Mouse (Mus musculus) retina, embryonic 14.5 days (tissue): Measurements from ENCODE around the gene Il1r2.

Experiments used
- DNase-seq: peaks from one replicate; pipeline ENCODE4 v3.0.0-alpha.2; 2015; ENCODE audit warnings: low spot score

The Il1r2 gene

DNA sequence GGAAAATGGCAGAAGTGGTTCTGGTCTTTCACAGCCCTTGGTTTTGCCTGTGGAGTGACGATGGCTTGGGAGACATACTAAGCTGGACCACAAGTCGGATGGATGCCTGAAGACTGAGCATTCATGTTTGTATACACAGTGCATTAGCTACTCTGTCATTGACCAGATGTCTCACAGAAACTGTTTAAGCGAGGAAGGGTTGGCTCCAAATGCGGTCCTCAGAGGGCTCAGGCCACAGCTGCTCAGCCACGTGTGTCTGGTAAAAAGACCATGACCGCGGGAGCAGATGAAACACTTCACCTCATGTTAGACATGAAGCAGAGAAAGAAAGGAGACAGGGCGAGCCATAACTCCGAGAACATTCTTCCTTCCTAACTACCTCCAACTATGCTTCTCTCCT, 12.5 kb upstream of the Il1r2 start:
- DNase-seq = no peak

DNA sequence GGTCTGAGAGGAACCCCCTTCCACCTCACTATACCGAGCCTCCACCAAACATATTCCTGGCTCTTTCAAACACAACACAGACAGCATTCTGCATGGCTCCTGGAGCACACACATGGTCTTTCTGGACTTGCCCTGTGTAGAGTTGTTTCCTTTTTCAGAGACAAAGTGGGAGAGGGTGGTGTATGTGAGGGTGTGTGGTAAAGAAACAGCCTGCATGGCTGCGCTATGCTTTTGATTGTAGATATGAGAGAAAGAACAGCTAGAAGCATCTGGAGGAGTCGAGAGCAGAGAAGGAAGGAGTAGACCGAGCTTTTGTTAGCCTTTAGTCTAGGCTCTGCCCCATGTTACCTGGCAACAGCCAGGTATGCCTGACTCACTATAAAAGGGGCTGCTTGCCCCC, 10.5 kb upstream of the Il1r2 start:
- DNase-seq = no peak

DNA sequence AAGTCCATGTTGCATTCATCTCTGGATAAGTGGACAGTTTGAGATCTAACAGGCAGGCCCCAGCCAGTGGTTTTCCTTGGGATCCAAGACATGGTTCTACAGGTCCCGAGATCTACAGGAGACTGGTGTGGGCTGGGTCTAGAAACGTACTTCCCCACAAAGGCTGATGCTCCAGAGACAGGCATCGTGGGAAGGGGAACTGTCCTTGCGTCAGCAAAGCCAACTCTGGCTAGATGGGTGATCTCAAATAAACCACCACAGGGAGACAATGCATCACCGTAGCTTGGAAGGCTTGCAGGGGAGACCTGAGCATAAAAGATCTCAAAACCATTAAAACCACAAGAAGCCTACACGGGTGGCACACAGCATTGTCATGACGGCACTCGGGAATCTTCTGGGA, 9.4 kb upstream of the Il1r2 start:
- no peak for DNase-seq

DNA sequence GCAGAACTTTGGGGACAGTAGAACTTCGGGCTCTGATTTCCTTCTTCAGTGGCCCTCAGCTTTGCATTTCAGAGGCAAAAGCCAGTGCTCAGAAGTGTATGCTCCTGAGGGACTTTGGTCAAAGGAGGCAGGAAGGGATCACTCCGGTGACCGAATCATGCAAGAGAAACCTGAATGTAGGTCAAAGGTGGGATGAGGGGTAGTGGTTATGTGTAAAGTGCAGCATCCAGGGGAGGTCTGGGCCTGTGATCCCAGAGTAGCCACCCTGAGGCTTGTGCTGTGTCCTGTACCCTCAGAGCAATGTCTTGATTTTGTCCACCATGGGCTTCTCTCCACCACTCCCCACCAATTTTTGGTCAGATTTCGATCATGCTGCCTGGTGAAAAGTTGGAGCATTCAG, 1.3 kb upstream of the Il1r2 start:
- DNase-seq = no peak

DNA sequence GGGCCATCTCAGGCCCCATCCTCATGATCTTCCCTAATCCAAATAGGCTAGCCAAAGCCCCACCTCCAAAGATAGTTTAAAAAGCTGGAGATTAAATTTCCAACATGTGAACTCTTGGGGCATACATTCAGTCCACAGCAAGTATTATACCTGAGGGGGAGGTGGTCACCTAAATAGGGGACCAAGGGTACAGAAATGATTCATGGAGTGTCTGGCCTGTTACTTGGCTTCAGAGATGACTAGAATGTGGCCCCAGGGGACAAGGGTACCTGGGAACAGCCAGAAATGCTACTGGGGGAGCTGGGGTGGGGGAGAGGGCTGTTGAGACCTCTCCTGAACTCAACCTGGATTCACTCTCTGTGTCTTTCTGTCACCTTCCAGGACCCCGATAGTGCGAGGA, 3.4 kb downstream of the Il1r2 start:
- no peak for DNase-seq

DNA sequence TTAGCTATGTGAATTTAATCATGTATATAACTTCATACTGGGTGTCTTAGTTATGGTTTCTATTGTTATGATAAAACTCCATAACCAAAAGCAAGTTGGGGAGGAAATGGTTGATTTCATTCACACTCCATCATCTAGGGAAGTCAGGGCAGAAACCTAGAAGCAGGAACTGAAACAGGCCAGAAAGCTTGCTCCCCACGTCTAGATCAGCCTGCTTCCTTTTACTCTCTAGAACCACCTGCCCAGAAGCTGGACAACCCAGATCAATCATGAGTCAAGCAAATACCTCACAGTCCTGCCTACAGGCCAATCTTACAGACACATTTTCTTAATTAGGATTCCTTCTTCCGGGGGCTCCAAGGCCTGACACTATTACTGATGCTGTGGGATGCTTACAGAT, 7.2 kb downstream of the Il1r2 start:
- DNase-seq = no peak

DNA sequence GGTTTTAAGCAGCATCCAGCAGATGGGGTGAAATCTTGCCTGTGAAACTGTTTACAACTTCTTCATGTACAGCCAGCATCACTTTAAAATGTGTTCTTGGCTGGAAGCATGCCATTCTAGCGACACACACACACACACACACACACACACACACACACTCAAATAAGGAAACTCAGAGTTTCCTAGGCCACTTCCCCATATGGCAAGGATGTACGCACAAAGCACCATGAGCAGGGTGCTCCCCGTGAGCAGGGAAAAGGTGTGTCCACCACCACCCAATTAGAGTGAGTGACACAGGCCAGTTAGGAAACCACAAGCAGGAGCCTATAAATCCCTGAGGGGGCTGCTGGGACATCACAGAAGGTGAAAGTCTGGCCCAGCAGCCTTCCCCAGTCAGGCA, 10.5 kb downstream of the Il1r2 start:
- DNase-seq = no peak

DNA sequence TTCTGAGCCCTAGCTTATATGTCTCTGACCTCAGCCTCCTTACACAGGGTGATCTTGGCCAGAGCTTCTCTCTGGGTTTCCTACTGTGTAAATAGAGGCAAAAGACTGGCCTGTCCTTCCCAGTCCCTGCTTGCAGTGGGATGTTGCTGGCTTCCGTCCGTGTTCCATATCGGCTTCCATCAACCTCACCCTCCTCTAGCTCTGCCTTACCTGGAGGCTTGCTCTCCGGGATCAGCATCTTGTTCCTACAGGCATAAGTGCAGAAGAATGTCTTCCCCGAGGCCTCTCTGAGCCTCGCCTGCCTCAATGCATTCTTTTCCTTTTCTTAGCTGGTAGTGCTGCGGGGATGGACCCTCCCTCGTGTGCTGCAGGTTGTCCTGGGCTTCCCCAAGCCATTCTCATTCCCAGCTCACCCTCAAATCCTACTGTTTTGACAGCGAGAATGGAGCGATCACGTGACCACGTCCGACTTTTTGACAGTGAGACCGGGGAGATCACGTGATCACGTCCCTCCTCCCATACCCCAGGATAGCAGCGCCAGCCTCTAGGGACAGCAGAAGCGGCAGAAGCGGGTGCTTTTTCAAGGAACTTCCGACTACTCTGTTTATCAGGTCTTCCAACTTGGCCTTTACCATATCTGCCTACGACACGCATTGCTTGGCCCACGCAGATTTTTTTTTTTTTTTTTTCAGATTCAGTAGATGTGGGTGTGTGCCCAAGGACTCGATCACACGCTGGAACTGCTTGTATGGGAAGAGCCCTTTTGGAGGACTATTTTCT, 11.7 kb downstream of the Il1r2 start:
- DNase-seq = peak; percentile 84

DNA sequence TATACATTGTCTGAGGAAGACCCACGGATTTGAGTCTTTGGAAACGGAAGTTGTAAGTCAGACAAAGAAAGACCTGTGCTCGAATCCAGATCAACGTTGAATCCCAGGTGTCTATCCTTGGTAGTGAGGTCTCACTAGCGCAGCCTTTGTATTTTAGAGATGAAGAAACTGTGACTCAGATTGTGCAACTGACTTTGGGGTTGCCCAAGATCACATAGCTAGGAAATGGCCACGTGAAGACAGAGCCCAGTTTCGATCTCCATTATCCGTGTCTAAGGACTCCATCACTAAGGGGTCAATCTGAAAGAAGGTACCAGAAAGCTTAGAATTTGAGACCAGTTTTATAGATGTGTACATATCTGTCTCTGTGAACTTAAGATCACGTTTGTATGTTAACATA, 17.3 kb downstream of the Il1r2 start:
- DNase-seq = no peak

DNA sequence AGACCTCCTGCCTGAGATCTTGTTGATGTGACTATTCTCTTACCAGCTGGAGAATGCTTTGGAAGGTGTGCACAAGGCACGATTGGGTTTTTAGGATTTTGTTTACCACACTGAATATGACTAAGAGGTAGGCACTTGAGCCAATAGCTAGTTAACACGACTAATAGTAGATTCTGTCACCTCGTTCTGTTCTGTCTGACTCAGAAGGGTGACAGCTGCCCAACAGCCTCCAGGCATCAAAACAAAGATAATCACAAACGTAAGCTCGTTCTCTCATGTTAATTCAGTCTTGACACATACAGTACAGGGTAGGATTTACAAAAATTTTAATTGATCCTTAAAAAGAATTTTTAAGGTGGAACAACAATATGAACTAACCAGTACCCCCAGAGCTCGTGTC, 18.7 kb downstream of the Il1r2 start:
- no peak for DNase-seq

DNA sequence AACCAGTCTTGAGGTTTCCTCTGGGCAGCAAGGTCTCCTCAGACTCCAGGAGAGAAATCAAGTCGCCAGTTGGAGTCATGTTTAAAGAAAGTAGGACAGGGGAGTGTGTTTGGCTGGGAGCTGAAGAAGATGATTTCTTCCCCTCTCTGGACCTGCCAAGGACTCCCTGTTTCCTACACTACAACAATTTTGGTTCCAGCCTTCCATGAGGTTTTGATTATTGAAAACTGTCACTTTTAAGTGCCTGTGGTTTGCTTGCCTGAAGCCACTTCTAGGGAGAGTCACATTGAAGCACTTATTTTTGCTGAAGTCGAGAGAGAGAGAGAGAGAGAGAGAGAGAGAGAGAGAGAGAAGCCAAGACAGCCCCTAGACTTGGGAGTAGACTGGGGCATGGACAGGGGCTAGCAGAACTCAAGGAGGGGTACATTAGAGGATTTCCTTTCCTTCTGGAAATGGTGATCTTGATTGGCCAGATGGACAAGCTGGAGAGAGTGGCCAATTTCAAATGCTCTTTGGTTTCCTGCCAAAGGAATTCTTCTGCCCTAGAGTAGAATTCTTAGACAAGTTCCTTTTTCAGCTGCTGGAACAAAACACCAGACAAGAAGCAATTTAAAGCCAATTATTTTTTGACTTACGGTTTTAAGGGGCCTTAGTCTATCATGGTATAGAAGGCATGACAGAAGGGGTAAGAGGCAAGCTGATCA, 20.9 kb downstream of the Il1r2 start:
- no peak for DNase-seq

DNA sequence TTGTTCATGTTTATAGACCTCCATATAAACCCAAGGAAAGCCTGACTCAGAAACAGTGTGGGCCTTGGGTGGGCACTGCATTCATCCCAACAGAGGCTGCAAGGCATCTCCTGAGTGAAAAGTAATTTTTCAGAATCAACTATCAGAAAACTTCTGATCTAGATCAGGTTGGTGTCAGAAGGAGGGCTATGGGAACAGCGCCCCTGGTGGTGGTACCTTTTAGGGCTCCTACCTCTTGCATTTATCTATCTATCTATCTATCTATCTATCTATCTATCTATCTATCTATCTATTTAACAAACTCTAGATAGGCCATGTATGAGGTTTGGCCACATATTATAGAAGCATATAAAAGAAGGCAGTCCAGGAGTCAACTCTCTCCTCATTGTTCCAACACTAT, 21.7 kb downstream of the Il1r2 start:
- DNase-seq = no peak

DNA sequence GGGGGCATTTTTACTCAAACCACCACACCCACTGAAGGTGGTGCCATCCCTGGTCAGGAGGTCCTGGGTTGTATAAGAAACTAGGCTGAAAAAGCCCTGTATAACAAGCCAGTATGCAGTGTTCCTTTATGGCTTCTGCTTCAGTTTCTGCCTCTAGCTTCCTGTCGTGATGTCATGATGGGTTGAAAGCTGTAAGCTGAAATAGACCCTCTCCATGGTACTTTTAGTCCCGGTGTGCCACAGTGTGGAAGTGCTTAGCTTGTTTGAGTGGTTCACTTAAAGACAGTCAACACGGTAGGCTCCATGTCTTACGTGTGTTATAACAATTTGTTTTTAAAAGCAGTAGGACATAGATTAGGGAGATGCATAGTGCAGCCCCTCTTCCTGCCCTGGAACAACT, 32.4 kb downstream of the Il1r2 start:
- no peak for DNase-seq

DNA sequence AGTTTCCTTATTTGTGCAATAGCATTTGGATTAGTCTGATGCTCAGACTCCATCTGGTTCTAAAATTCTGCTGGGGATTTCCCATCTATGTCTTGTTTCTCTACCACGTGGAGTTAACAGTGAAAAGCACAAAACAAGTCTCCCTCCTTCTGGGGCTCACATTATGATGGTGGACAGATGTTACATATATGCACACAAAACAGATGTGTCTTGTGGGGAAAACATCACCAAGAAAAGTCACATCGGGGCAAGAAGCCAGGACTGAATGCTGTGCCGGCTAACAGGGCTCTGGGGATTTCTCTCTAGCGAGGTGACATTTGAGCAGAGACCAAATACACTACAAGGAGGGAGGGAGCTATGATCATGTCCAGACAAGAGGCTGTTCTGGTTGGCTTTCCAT, 32.8 kb downstream of the Il1r2 start:
- no peak for DNase-seq

DNA sequence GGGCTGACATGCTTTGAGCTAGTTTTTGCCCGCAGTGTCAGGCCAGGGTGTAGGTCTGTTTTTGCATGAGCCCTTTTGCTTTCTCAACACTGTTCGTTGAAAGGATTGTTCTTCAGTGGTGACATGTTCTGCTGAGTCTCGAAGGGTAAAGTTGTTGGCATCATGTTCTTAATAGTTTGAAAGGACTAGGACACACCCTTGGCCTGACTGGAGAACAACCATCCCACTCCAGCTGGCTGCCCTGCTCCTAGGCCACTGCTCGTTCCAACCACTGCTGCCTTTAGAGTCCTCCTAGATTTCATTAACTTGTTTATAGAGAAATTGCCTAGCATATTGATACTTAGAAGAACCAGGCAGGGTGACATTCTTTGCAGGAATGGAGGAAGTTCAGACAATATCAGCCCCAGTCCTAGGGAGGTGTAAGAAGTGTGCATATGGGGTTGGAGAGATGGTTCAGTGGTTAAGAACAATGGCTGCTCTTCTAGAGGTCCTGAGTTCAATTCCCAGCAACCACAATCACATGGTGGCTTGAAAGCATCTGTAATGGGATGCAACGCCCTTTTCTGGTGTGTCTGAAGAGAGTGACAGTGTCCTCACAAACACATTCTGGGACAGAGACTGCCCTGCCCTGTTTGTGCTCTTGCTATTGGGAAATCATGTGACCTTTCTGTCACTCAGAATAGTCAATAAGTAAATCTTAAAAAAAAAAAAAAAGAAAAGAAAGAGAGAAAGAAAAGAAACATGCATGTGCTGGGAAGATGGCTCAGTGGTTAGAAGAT, 34.3 kb downstream of the Il1r2 start:
- no peak for DNase-seq

DNA sequence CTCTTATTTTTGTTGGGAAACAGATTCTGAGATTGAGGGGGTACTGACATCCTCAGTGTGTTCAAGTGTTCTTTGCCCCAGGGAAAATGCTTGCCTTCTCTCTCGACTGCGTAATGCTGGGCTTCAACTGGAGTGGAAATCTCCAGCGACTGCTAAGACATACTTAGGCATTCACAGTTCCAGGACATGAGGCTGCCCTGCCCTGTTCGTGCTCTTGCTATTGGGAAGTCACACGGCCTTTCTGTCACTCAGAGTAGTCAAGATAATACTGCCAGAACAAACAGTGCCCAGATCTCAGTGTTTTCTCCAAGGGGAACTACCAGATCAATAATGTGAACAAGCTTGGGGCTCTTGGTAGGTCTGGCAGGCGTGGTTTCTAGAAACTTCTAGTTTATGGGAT, 35.9 kb downstream of the Il1r2 start:
- DNase-seq = no peak

DNA sequence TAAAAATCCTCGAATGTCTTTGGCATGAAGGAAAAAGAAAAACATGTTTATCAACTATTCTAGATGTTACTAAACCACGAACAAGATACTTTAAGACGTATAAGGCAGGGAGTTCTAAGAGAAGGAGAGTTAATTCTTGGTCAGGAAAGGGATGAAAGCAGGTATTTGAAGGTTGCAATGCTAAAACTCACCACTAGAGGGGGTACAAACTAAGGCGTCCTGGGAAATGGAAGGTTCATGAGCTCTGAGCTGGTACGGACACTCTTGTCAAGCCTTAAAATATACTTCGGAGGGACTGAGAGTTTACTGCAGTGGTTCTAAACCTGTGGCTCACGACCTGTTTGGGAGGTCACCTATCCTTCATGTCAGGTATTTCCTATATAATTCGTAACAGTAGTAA, 41.4 kb downstream of the Il1r2 start:
- DNase-seq = peak; percentile 79

DNA sequence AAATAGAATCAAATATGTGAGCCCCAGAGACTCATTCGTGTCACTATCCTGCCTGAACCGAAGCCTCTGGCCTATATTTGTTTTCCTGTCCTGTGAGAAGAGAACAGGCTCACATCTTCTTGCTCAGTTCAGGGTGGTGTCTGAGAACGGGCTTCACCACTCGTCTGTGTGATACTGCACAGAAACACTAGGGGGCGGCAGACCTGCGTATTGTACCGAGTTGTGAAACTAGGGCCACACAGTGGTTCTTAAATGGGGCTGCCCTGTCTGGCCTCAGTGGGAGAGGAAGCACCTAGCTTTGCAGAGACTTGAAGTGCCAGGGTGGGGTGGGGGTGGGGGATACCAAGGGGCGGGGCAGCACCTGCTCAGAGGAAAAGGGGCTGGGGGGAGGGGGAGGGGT, 42.5 kb downstream of the Il1r2 start:
- DNase-seq = peak; percentile 85

DNA sequence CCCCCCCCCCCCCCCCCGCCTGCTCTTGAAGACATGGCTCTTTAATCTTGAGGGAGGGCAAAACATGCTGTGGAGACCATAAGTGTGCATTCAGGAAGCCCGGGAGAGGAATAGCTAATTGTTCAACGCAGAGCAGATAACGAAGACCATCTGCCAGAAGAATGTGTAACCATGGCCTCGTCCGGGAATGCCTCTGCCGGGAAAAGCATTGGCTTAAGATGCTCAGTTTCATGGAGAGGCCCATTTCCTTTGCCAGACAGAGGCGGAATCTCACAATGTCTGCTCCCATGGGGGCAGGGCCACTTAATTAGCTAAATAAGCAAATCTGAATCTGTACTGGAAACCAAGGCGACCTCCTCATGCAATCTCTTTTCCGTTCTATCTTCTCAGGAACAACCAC, 43.7 kb downstream of the Il1r2 start:
- peak; percentile 15 for DNase-seq

DNA sequence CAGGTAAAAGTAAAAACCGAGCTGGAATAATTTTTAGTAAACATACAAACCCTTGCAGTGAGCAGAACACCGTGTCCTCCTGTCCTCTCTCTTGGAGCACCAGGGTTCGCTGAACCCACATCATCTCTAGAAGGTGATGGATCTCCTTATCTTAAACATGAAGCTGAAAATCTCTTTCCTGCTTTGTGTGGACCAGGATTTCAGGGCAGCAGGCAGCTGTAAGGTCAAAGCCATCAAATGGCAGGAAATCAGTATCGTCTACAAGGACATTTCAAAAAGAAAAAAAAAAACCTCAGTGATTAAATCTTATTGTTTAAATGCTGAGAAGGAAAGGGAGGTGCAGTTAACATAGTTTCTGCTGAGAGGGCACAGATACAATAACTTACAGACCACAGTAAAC, 50.4 kb downstream of the Il1r2 start:
- no peak for DNase-seq

DNA sequence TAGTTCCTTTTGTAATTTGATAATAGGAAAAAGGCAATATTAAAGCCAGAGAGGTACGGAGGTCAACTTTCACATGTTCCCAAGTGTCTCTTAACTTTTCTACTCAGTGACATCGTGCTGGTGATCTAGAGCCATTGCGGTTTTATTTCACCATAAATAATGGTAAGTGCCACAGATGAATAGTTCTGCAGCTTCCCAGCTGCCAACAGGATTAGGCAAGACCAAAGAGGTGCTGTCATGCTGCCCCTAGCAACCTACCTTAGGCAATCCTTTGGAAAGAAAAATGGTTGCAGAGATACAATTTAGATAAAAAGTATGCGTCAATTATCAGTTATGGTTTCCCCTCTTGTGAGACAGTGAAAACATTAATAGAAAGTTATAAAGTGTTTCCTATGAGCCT, 54.6 kb downstream of the Il1r2 start:
- no peak for DNase-seq

DNA sequence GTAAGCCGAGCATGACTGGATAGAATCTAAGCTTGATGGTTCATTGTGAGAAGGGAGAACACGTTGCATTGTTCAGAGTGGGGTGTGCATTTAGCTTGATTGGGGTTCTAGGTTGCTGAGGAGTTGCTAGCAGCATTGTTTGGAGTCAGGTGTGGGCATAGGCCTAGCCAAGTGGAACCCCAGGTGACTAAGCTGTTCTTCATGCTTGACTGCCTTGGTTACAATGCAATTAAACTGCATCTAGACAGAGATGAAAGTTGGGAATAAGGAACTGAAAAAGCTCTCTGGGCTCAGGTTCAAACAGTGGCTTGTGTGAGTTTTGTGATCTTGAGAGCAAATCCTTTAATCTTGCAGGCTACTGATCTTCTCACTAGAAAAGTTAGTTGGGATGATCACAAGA, 55.4 kb downstream of the Il1r2 start:
- no peak for DNase-seq

DNA sequence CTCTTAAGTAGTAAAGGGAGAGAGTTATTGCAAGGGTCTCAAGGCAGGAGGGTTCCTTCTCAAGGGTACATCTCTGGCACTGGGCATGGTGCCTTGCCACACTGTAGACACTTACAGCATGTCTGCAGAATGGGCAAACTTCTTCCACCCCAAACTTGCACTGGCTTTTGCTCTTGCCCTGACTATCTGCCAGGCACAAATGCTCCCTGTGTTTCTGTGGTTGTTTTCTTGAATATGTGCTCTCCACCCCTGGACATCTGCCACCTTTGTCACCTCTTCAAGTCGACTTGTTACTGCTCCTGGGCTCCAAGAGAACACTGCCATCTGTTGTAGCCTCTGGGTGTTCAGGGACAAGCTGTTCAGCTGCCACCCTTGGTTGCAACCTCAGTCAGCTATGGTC, 57.8 kb downstream of the Il1r2 start:
- DNase-seq = no peak
